Mouse (Mus musculus) kidney, adult 2 months (tissue): ENCODE measurements at regions not wholly inside any gene's neighbourhood (a gene's known extent, or its start where the extent isn't known, plus 50 kb on each side); places are given as distances from the start of the nearest gene placed in this dataset.

ENCODE experiments used
- CTCF ChIP-seq: fragments of 200-500 bp; conservative IDR thresholded peaks from 2 replicates; pipeline ENCODE4 v1.5.1; 2011; ENCODE audit warnings: low read depth, mild to moderate bottlenecking, control low read depth, low read length, moderate library complexity, mixed read lengths; ENCODE audit not compliant: insufficient read depth, insufficient read length
- POLR2A ChIP-seq: fragments of 200-500 bp; IDR thresholded peaks from one replicate; pipeline ENCODE4 v1.6.1; 2011; ENCODE audit warnings: low read depth, low read length, control low read depth

DNA sequence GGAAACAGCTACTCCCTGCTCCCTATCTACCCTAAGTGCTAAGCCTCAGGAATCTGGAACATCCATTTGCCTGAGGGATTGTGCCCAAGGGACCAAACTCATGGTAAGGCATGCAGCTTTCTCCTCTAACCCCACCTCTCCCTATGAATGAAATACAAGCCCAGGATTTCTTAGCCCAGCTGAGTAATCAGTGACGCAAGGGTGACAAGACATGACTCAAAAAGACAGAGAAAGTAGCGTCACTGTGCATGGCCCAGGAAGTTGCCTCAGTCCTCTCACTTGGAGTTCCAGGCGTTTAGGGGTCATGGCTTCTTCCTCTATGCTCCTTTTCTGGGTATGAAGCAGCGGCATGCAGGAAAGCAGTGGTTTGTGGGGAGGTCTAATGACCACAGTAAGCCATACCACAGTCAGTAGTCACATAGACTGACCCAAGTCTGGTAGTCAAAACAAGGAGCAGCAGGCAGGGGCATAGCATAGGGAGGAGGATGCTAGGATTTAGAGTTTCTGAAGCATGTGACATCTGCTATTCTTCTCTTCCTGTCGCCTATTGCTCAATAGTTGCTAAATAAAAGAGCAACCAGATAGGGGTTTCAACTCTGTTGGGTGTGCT, 78.7 kb upstream of the Cd93 start:
- no peak for TF ChIP-seq CTCF
- no peak for TF ChIP-seq POLR2A
